Mouse (Mus musculus) urinary bladder, adult 18-20 months (tissue): ENCODE data around the gene Usp17la.
"Not testable (repeated sequence)": the region's sequence is repeated elsewhere in the genome, so short reads cannot be mapped to it uniquely, and the experiment has no call there.

Source experiments
- DNase-seq, 2 experiments: peaks; one replicate each; pipeline ENCODE4 v3.0.0; 2022; ENCODE audit warnings: low spot score in 2 of 2, mixed read lengths in 2 of 2

Gene Usp17la

DNA sequence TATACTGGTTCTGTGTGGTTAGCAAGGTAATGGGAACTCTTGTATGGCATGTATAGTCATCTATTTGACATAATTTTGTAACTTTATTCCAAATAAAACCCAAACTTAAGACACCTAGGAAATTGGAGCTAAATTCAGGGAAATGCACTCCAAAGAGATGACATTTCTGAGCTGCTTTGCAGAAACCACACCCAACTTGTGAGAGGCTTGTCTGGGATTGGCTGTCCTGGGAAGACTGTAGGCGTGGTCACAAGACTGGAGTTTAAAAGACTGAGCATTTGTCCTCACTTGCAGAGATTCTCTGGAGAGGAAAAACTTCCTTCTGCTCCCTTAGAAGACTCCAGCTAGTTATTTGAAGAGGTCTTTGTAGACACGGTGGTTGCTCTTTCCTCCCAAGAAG is at the start of gene Usp17la:
Gene Usp17la, plus strand, starts transcription at position 301 of the 400 bp plus-strand sequence.
- not testable (repeated sequence) for DNase-seq

DNA sequence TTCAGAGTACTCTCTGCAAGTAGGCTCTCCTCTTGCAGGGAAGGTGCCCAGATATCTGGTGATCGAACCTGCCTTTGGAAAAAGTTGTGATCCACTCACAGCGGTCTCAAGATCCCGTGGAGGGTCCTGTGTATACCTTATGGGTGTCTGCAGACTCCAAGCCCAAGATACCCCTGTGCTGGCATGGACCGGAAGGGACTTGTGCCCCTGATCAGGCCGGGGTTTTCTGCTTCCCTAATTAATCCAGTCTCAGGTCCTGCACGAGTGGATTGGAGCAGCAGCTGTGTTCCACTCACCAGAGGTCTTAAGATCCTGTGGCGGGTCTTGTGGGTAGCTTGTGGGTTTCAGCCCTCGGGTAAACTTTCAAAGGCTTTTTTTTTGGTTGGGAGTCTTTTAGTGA is 46.5 kb upstream of the Usp17la start:
- not testable (repeated sequence) for DNase-seq

DNA sequence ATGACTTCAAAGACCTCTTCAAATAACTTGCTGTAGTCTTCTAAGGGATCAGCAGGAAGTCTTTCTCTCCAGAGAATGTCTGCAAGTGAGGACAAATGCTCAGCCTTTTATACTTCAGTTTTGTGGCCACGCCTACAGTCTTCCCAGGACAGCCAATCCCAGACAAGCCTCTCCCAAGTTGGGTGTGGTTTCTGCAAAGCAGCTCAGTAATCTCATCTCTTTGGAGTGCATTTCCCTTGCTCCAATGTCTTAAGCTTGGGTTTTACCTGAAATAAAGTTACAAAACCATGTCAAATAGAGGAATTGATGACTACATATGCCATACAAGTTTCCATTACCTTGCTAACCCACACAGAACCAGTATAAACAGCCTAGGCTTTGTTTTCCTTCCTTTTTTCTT is 14.3 kb upstream of the Usp17la start, which contains the start of gene Usp17lb:
Gene Usp17lb, minus strand, starts transcription at position 101 of the 400 bp plus-strand sequence.
- DNase-seq, result no peak

DNA sequence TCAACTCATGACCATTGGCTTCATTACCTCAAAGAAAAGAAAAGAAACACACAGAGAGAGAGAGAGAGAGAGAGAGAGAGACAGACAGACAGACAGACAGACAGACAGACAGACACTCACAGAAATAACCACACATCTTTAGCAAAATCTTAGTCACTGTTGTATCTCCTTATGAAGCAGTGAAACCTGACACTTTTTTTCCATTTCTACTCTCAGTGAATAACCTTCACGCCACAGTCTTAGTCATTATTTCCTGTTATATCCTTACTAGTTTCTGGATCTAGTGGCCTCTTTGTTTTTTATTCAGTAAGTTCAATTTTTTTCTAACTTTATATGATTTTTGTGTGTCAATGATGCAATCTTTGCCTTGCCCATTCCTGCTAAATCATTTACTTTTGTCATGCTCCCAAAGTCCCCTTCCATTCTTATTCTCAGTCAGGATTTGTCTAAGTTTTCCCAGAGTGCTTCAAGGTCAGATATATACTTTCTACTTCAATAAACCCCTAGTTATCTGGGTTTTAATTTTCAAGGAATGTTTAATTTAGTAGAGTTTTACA is 13.0 kb upstream of the Usp17la start:
- DNase-seq, result no peak

DNA sequence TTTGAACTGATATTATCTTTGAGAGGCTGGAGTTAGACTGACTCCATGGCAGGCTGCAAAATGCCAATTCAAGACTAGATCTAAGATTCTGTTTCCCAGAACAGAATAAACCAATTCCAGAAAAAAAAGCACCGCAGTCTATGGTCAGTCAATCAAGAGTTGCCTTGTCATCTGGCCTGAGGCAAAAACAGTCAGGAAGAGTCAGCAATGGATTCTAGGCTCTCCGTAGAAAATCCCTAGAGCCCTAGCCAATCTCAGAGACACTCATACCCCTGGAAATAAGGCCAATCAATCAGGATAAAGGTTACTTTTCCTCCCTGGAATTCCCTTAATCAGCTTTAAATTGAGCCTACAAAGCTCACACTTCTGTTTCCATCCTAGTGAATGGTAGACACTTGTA is 5.3 kb upstream of the Usp17la start:
- not testable (repeated sequence) for DNase-seq

DNA sequence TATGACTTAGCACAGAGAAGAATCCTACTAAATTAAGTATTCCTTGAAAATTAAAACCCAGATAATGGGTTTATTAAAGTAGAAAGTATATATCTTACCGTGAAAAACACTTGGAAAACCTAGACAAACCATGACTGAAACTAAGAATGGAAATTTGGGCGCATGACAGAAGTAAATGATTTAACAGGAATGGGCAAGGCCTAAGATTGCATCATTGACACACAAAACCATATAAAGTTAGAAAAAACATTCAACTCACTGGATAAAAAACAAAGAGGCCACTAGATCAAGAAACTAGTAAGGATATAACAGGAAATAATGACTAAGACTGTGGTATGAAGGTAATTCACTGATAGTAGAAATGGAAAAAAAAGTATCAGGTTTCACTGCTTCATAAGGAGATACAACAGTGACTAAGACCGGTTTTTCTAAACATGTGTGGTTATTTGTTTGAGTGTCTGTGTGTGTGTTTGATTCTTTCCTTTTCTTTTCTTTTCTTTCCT is 1.5 kb upstream of the Usp17la start:
- no peak for DNase-seq

DNA sequence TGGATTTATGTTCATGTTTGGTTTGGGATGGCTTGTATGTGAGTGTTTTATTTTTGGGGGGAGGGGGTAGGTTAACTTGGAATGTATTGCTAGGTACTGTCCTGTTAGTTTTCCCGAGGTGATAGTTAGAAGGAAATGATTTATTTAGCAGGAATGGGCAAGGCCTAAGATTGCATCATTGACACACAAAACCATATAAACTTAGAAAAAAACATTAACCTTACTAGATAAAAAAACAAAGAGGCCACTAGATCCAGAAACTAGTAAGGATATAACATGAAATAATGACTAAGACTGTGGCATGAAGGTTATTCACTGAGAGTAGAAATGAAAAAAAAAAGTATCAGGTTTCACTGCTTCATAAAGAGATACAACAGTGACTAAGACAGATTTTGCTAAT is 874 bp downstream of the Usp17la start:
- DNase-seq, result no peak

DNA sequence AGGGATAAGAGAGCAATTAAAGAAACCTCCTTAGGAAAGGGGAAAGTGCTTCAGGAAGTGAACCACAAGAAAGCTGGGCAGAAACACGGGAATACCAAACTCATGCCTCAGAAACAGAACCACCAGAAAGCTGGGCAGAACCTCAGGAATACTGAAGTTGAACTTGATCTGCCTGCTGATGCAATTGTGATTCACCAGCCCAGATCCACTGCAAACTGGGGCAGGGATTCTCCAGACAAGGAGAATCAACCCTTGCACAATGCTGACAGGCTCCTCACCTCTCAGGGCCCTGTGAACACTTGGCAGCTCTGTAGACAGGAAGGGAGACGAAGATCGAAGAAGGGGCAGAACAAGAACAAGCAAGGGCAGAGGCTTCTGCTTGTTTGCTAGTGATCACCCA is 4.6 kb downstream of the Usp17la start:
- no peak for DNase-seq

DNA sequence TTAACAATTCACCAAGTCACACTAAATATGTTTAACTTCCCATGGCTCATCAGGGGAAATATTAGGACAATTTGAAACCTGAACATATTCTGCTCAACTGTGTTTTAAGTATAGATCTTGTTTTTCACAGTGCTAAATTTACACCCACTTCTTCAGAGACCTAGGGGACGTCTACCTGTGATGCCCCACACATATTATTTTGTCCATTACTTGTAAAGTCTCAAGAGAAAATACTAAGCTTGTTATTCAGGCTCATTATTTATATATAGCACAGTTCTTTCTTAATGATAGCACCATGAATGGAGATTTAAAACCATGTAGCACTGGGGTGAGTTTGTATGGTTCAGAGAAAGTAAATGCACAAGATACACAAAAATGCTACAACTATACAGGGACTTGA is 20.9 kb downstream of the Usp17la start, which contains the start of gene Olfr665:
Gene Olfr665, plus strand, starts transcription at position 301 of the 400 bp plus-strand sequence.
- no peak for DNase-seq

DNA sequence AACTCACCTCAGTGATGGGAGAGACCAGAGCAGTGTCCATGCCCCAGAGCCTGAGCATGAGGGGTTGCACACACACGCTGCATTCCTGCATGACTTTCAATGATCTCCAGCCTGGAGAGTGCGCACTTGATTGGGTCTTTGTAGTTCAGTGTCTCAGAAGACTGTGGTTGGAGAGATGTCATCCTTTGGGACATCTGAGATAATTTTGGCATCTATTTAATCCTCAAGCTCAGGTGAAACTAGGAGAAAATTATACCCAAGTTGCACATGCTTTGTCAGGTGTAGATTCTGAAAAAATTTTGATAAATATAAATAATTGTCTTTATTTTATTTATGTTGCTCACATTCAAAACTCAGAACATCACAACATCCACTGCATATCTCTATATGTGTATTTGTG is 39.0 kb downstream of the Usp17la start, which contains the start of gene Olfr666:
Gene Olfr666, minus strand, starts transcription at position 101 of the 400 bp plus-strand sequence.
- no peak for DNase-seq
